Mouse (Mus musculus): ENCODE results near the gene Nudt17. TPM values are rescaled to one million over a fixed set of nuclear protein-coding genes. Genes with fewer than 3 reads are reported as not detected.
"Not testable (repeated sequence)": the region's sequence is repeated elsewhere in the genome, so short reads cannot be mapped to it uniquely, and the experiment has no call there.

Nudt17 gene
- total RNA-seq, 2 experiments from 2014 or later, result 9.0 to 9.8 TPM

DNA sequence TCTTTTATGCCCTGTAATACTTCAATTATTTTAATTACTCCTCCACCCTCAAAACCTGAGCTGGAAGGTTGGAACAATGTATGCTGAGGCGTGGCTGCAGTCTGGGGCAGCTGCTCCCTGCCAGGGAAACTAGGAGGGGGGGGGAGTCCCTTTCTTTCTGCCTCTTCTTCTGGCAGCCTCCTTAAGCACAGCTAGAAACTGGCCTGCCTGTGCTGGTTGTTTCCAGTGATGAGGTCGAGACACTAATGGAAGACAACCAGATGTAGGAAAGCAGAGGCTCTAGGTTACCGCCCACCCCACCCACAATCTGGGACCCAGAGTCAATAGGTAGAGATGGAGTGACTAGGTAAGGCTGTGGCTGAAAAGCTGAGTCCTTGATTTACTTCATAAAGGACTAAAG is 32.7 kb downstream of the Nudt17 start:
- no peak for DNase-seq (ENCODE audit: low spot score in 2 of 2)
- intact Hi-C loops (cut with DNase I), result no loop called here

DNA sequence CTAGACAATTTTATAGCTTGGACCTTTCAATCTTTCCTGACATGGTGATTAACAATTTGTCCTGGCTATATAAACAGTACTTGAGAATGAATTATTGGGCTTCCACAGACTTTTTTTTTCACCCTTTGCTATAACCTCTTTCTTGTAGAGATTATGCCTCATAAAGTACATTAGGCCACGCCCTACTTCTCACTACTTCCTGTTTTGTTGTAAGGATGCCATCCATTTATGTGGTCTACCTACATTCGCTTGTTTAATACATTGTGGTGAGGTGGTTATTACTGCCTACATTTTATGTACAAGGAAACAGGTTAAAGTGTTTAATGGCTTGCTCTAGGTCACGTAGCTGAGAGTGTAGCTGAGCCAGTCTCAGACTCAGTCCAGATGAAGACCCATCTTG is 33.2 kb downstream of the Nudt17 start:
- intact Hi-C loops (cut with DNase I), result no loop called here
- DNase-seq (ENCODE audit: low spot score in 2 of 2), result no peak

GRCm38 (mm10) chr3:96674442-96674841 is 33.9 kb downstream of the Nudt17 start:
- intact Hi-C loops (cut with DNase I), result no loop called here
- DNase-seq (ENCODE audit: low spot score in 2 of 2), result no peak

DNA sequence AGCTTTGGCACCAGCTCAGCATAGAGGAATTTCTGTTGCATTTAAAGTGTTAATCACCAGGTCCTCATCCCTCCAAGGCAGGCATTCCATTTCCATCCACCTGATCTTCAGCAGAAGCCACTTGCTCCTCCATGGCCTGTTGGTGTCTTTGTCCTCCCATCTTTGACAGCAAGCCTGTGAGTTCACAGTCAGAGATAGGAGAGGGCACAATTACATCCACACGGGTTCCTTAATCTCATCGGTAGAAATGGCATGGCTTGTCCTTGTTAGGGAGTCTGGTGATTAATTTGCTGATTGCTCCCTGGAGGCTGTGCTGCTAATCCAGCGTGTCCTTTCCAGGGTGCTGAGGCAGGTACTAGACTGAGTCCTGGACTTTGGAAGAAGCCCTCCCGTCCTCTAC is 34.8 kb downstream of the Nudt17 start:
- intact Hi-C loops (cut with DNase I), result no loop called here
- DNase-seq (ENCODE audit: low spot score in 2 of 2), result no peak

DNA sequence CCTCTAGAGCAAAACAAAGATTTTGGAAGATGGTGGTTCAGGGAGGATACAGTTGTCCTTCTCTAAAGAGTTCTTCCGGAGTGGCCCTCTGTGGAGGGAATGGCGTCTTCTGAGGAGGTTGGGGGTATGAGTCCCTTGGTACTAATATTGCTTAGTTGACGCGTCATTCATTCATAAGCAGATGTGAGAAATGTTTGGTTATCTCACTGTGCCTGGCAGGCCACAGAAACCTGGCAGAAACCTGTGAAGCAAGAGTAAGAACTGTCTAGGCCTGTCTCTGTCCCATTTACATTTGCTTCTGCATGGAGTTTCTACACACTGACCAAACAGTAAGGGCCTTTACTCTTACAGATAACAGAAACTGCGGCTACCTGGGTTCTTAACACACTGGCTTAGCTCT is 36.8 kb downstream of the Nudt17 start:
- intact Hi-C loops (cut with DNase I), result loop anchor here (2.0 kb wide), 1 partner anchor 25 kb away; the partner anchor contains the start of gene Pias3

GRCm38 (mm10) chr3:96669727-96670468 is 38.5 kb downstream of the Nudt17 start, which contains the start of gene Ankrd35:
Gene Ankrd35, plus strand, starts transcription at chr3:96670131.
- DNase-seq (ENCODE audit: low spot score in 2 of 2), result peak; percentile 66 to 67
- intact Hi-C loops (cut with DNase I), result loop anchor here (2.0 kb wide), 1 partner anchor 27 kb away; the partner anchor contains the start of gene Pias3

More for the DNA sequence above, 36.8 kb downstream of the Nudt17 start:
- DNase-seq (ENCODE audit: low spot score in 2 of 2), result no peak

GRCm38 (mm10) chr3:96668424-96669067 is 39.8 kb downstream of the Nudt17 start:
- DNase-seq (ENCODE audit: low spot score in 2 of 2), result no peak
- intact Hi-C loops (cut with DNase I), result no loop called here

GRCm38 (mm10) chr3:96667316-96667715 is 41.0 kb downstream of the Nudt17 start:
- intact Hi-C loops (cut with DNase I), result no loop called here
- DNase-seq (ENCODE audit: low spot score in 2 of 2), result no peak

DNA sequence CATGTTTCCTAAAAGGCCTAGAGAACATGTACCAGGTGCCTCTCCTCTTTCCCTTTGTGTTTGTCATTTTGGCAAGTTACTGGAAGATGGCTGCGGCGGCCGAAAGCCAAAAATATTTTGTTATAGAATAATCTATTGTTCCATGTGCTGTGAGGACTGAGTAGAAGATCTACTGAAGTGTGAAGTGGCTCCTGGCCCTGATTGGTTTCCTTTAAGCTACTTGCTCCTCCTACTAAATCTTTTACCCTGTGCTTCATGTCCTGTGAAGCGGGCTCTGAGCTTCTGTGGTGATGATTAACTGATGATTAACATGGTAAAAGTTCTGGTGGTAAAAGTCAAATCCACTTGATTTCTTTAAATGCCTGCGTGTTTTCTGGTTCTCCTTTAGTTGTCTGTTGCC is 41.4 kb downstream of the Nudt17 start:
- no peak for DNase-seq (ENCODE audit: low spot score in 2 of 2)
- intact Hi-C loops (cut with DNase I), result no loop called here

DNA sequence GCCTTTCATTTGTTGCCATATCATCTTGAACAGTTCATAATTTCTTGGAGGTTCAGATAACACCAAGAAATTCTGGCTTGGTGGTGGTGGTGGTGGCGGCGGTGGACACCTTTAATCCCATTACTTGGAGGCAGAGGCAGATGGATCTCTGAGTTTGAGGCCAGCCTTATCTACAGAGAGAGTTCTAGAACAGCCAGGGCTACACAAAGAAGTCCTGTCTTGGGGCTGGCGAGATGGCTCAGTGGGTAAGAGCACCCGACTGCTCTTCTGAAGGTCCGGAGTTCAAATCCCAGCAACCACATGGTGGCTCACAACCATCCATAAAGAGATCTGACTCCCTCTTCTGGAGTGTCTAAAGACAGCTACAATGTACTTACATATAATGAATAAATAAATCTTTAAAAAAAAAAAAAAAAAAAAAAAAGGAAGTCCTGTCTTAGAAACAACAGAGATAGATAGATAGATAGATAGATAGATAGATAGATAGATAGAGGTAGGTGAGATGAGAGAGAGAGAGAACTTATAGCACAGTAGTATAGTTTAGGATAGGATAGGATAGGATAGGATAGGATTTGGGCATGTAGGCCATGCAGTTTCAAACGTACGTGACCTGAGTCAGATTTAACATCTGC is 42.5 kb downstream of the Nudt17 start:
- intact Hi-C loops (cut with DNase I), result not testable (repeated sequence)

DNA sequence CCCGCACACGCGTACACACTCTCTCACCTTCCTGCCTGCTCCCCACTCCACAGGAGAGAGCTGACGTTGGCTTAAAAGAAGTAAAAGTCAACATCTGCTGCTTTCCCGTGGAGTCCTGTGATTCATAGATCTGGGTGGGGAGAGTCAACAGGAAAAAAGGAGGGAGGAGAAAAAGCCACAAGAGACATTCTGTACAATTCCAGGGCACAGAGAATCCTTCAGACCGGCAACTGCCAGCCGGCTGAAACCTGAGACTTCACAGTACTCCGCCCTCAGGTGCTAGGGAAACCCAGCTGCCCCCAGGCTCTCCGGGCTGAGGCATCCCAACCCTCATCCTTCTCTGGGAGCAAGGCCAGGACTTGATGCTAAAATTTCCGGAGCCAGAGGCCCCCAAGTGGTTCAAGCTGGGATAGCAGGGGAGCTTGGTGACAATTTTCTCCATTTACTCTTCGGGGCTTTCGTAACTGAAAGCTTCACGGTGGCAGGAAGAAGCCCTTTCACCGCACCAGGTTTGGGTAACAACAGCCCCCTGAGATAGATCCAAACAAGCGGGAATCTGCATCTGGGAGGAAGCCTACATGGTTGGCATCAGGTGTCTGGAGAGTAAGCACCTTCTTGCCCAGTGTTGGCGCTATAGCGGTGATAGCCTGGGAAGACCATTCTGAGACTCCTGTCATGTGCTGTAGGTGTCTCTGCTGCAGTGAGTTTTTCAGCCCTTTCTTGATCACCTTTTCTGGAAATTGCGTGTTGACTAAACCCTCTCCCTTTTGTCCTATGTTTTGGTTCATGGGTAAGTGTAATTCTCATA is 44.7 kb downstream of the Nudt17 start:
- intact Hi-C loops (cut with DNase I), result no loop called here

More for the DNA sequence above, 42.5 kb downstream of the Nudt17 start:
- DNase-seq (ENCODE audit: low spot score in 2 of 2), result not testable (repeated sequence)

GRCm38 (mm10) chr3:96662731-96663316 is 45.5 kb downstream of the Nudt17 start:
- DNase-seq (ENCODE audit: low spot score in 2 of 2), result no peak
- intact Hi-C loops (cut with DNase I), result no loop called here

More for the DNA sequence above, 44.7 kb downstream of the Nudt17 start:
- peak; percentile 87 to 88 for DNase-seq (ENCODE audit: low spot score in 2 of 2)

GRCm38 (mm10) chr3:96660901-96661300 is 47.5 kb downstream of the Nudt17 start:
- intact Hi-C loops (cut with DNase I), result no loop called here
- DNase-seq (ENCODE audit: low spot score in 2 of 2), result no peak

Other genes with a start within 250 kb of the Nudt17 start
- gene Hfe2, start 183.4 kb downstream of the Nudt17 start, total RNA-seq (2021), result 1 to 10 TPM in 1 of 2 experiments, under 1 TPM in 1; 0.77 to 2.1 TPM
- 10 to 100 TPM; 19.5 to 21.8 TPM for gene Txnip, start 150.6 kb downstream of the Nudt17 start, total RNA-seq (2021)
- not detected for gene Gm16253, start 131.6 kb downstream of the Nudt17 start, total RNA-seq (2021)
- 10 to 100 TPM; 22.5 to 29.9 TPM for gene Polr3gl, start 114.4 kb downstream of the Nudt17 start, total RNA-seq (2021)
- gene Ankrd34a, start 111.9 kb downstream of the Nudt17 start, total RNA-seq (2021), result 10 to 100 TPM; 68.9 to 75.7 TPM
- 10 to 100 TPM; 17.3 to 18.3 TPM for gene Lix1l, start 107.4 kb downstream of the Nudt17 start, total RNA-seq (2021)
- gene Rbm8a, start 78.6 kb downstream of the Nudt17 start, total RNA-seq (2021), result 10 to 100 TPM; 37.4 to 43.7 TPM
- gene Pex11b, start 73.2 kb downstream of the Nudt17 start, total RNA-seq (2021), result 10 to 100 TPM; 56.1 to 57.1 TPM
- under 1 TPM; 0.17 to 0.66 TPM for gene Gm42957, start 73.1 kb downstream of the Nudt17 start, total RNA-seq (2021)
- gene Itga10, start 63.0 kb downstream of the Nudt17 start, total RNA-seq (2021), result 1 to 10 TPM; 1.2 to 3.2 TPM
- gene Ankrd35, start 38.4 kb downstream of the Nudt17 start, total RNA-seq (2021), result 1 to 10 TPM; 7.5 to 8.1 TPM
- 10 to 100 TPM; 23.9 to 24.3 TPM for gene Pias3, start 12.2 kb downstream of the Nudt17 start, total RNA-seq (2021)
- gene Polr3c, start 19.1 kb upstream of the Nudt17 start, total RNA-seq (2021), result 10 to 100 TPM; 24.1 to 28.0 TPM
- gene Rnf115, start 19.1 kb upstream of the Nudt17 start, total RNA-seq (2021), result 10 to 100 TPM; 66.4 to 66.7 TPM
- gene Pdzk1, start 120.7 kb upstream of the Nudt17 start, total RNA-seq (2021), result under 1 TPM; 0.15 to 0.34 TPM
- not detected for gene Cd160, start 120.8 kb upstream of the Nudt17 start, total RNA-seq (2021)
- 1 to 10 TPM in 1 of 2 experiments, under 1 TPM in 1; 0.84 to 2.0 TPM for gene Gja5, start 196.1 kb upstream of the Nudt17 start, total RNA-seq (2021)
- gene Gpr89, start 196.8 kb upstream of the Nudt17 start, total RNA-seq (2021), result 10 to 100 TPM; 44.6 to 48.8 TPM
- not detected for gene Gja8, start 217.5 kb upstream of the Nudt17 start, total RNA-seq (2021)